In genomic region chr12:108490954-108491353, GRCm38 (mm10) we compare ENCODE assay signal across 12 mouse cellular contexts.
DNase-seq lines count a peak whose midpoint lies in the region; ATAC-seq and TF ChIP-seq lines count a peak whose summit lies in the region.
"Had no signal": no experiment of that assay in that cellular context is flagged by ENCODE, and none has a peak within 500 bp of the region (broad histone marks: within the 10 kb centered on the region; RNA-seq: fewer than 3 reads in every experiment).

No protein-coding gene starts in this region.

- no peaks in the 10 kb centered on the region for H3K79me2 ChIP-seq in heart, adult 2 months (replicated peaks; ENCODE audit: control insufficient read depth, insufficient read depth, low read length)

- no peak for TF ChIP-seq POLR2A in heart, adult 2 months (IDR thresholded peaks at IDR 0.05; ENCODE audit: insufficient read depth, low read depth, low read length)
- TF ChIP-seq POLR2A in thymus, adult 2 months (IDR thresholded peaks at IDR 0.05; ENCODE audit: control insufficient read depth, extremely low read depth, insufficient read depth, low read length, poor library complexity) = no peak

- WGBS in heart, adult 2 months = 67% methylated on average over 7 of the region's 7 CpGs
- WGBS in thymus, adult 2 months = 66% methylated on average over 7 of the region's 7 CpGs
- WGBS in hindbrain, embryonic 13.5 days = 55% methylated on average over 7 of the region's 7 CpGs

- H3K27ac ChIP-seq in heart, adult 2 months = no peak overlapping the region
- no peak overlapping the region for H3K27ac ChIP-seq in thymus, adult 2 months (ENCODE audit: control insufficient read depth, insufficient read depth, low read length)
- 0 out of 2 replicates have a peak overlapping the region, but pooled peaks have one; percentile 8 for H3K27ac ChIP-seq in hindbrain, embryonic 13.5 days
- H3K27ac ChIP-seq: heart, embryonic 13.5 days had no signal

- H3K4me1 ChIP-seq in heart, adult 2 months (ENCODE audit: control insufficient read depth, insufficient read depth, low read length) = peaks cover 4% of the 10 kb centered on the region
- H3K4me1 ChIP-seq in thymus, adult 2 months (replicated peaks; ENCODE audit: control insufficient read depth, insufficient read depth, low read length) = no peaks in the 10 kb centered on the region
- H3K4me1 ChIP-seq in hindbrain, embryonic 13.5 days (replicated peaks) = peaks cover 43% of the 10 kb centered on the region

- intact Hi-C loops in heart, adult 2 months (cut with DNase I) = loop anchor here (2.0 to 5.0 kb wide), 2 partner anchors 66 to 284 kb away; no protein-coding TSS in a partner anchor
- intact Hi-C loops in heart, postnatal 14 days (cut with DNase I) = loop anchor here (5.0 kb wide), 1 partner anchor 284 kb away; no protein-coding TSS in a partner anchor

- no peaks in the 10 kb centered on the region for H3K36me3 ChIP-seq in heart, adult 2 months (ENCODE audit: control insufficient read depth, insufficient read depth, low read length)
- H3K36me3 ChIP-seq in thymus, adult 2 months (ENCODE audit: control insufficient read depth, insufficient read depth, low read length) = no peaks in the 10 kb centered on the region
- no peaks in the 10 kb centered on the region for H3K36me3 ChIP-seq in hindbrain, embryonic 13.5 days
- H3K36me3 ChIP-seq: heart, embryonic 13.5 days had no signal

- peak; percentile 33 for TF ChIP-seq CTCF in heart, adult 2 months (IDR thresholded peaks at IDR 0.05)
- TF ChIP-seq CTCF in thymus, adult 2 months (IDR thresholded peaks at IDR 0.05; ENCODE audit: borderline replicate concordance, control insufficient read depth, extremely low read depth, insufficient read depth, low read length, poor library complexity) = no peak

- H3K4me2 ChIP-seq in hindbrain, embryonic 13.5 days = no peak overlapping the region
- H3K4me2 ChIP-seq: heart, embryonic 13.5 days had no signal

- DNase-seq in heart, adult 2 months = no peak
- no peak for DNase-seq in heart, postnatal 14 days
- DNase-seq in thymus, postnatal 4 days = peak; percentile 23
- no peak for DNase-seq in thymus, adult 2 months
- DNase-seq in ovary, postnatal 14 days (ENCODE audit: low spot score) = no peak
- no peak for DNase-seq in kidney, adult 8-10 months
- DNase-seq in kidney, postnatal 10 days = no peak
- DNase-seq: adrenal gland, adult 2 months; lung, postnatal 4 days; right cerebral cortex, postnatal 4 days had no signal

- H3K9me3 ChIP-seq in hindbrain, embryonic 13.5 days = no peaks in the 10 kb centered on the region
- H3K9me3 ChIP-seq: heart, embryonic 13.5 days had no signal

- H3K4me3 ChIP-seq in heart, adult 2 months = no peak overlapping the region
- no peak overlapping the region for H3K4me3 ChIP-seq in thymus, adult 2 months (ENCODE audit: control insufficient read depth, insufficient read depth, low read length)
- no peak overlapping the region for H3K4me3 ChIP-seq in hindbrain, embryonic 13.5 days
- H3K4me3 ChIP-seq: heart, embryonic 13.5 days had no signal

- H3K9ac ChIP-seq in heart, adult 2 months (ENCODE audit: low read depth, low read length) = no peak overlapping the region
- no peak overlapping the region for H3K9ac ChIP-seq in hindbrain, embryonic 13.5 days
- H3K9ac ChIP-seq: heart, embryonic 13.5 days had no signal

- ATAC-seq in hindbrain, embryonic 13.5 days (ENCODE audit: low FRiP score) = no peak

- TF ChIP-seq EP300 in heart, adult 2 months (IDR thresholded peaks at IDR 0.05; ENCODE audit: insufficient read depth, low read depth, low read length) = no peak

- no peaks in the 10 kb centered on the region for H3K27me3 ChIP-seq in heart, adult 2 months (ENCODE audit: control insufficient read depth, insufficient read depth, low read length)
- no peaks in the 10 kb centered on the region for H3K27me3 ChIP-seq in thymus, adult 2 months (ENCODE audit: control insufficient read depth, insufficient read depth, low read length)
- H3K27me3 ChIP-seq in hindbrain, embryonic 13.5 days = no peaks in the 10 kb centered on the region
- H3K27me3 ChIP-seq: heart, embryonic 13.5 days had no signal
